In the genomic region with DNA sequence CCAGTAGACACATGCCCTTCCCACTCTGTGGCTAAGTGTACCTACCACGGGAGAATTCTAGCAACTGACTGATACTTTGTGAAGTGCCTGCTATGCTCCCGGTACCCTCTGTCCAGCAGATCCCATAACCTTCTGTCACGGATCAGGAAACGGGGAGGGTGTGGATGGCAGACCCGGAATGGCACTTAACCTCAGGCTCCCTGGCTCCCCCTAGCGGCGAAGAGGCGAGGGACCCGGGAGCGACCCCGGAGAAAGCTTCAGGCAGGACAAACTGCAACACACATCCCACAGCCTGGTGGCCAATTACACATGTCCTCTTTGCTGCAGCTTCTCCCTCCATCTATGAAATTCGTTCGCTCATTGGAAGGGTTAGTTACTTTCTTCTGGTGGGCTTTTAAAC, we compare ENCODE assay signal across 8 mouse cellular contexts. TPM values are rescaled to one million over a fixed set of nuclear protein-coding genes. Genes with fewer than 3 reads are reported as not detected.
DNase-seq lines count a peak whose midpoint lies in the region; ATAC-seq and TF ChIP-seq lines count a peak whose summit lies in the region.

No protein-coding gene starts in this region.

- H3K9ac ChIP-seq in heart, embryonic 11.5 days (ENCODE audit: low read depth, low read length): no peak overlapping the region
- H3K9ac ChIP-seq in lung, embryonic 15.5 days: no peak overlapping the region

- in situ Hi-C loops in Patski (cut with MboI; ENCODE audit: low pct_unique_long_range_greater_than_20kb): no loop called here

- 5% methylated on average over 13 of the region's 13 CpGs for WGBS in heart, embryonic 11.5 days (ENCODE audit: insufficient replicate concordance)
- 7% methylated on average over 13 of the region's 13 CpGs for WGBS in lung, embryonic 15.5 days

- H3K4me1 ChIP-seq in heart, embryonic 11.5 days (ENCODE audit: control insufficient read depth, insufficient read depth, low read length): peaks cover 15% of the 10 kb centered on the region
- peaks cover 22% of the 10 kb centered on the region for H3K4me1 ChIP-seq in lung, embryonic 15.5 days

- POLR2A ChIA-PET in Patski (lab: Charles Lee): interaction anchor here (0.9 to 1.3 kb wide), 3 partner anchors 18 to 37 kb away, joined by 3 to 4 read pairs (median 3); no protein-coding TSS in a partner anchor

- H3K36me3 ChIP-seq in heart, embryonic 11.5 days (ENCODE audit: control insufficient read depth, insufficient read depth, low read length): no peaks in the 10 kb centered on the region
- H3K36me3 ChIP-seq in lung, embryonic 15.5 days: no peaks in the 10 kb centered on the region

- DNase-seq in CD4-positive helper T cell, adult 2 months (ENCODE audit: low read depth, low spot score): peak; percentile 67
- DNase-seq in Patski (ENCODE audit: low read depth, low spot score): no peak
- peak; percentile 90 to 91 for DNase-seq in kidney, postnatal 4 days
- peak; percentile 66 for DNase-seq in right cerebral cortex, postnatal 4 days
- peak; percentile 70 to 88 for DNase-seq in urinary bladder, postnatal 4 days (ENCODE audit: low spot score in 2 of 2)

- TF ChIP-seq CTCF in Patski (IDR thresholded peaks at IDR 0.05): peak; percentile 96

- H3K27me3 ChIP-seq in Patski: no peaks in the 10 kb centered on the region
- peaks cover 25% of the 10 kb centered on the region for H3K27me3 ChIP-seq in heart, embryonic 11.5 days (ENCODE audit: control insufficient read depth, insufficient read depth, low read length)
- peaks cover 25% of the 10 kb centered on the region for H3K27me3 ChIP-seq in lung, embryonic 15.5 days

- no peaks in the 10 kb centered on the region for H3K9me3 ChIP-seq in heart, embryonic 11.5 days (replicated peaks; ENCODE audit: control insufficient read depth, low read length)
- no peaks in the 10 kb centered on the region for H3K9me3 ChIP-seq in lung, embryonic 15.5 days

- no peak overlapping the region for H3K27ac ChIP-seq in heart, embryonic 11.5 days (ENCODE audit: low read depth, low read length)
- no peak overlapping the region for H3K27ac ChIP-seq in lung, embryonic 15.5 days

- H3K4me2 ChIP-seq in heart, embryonic 11.5 days: 0 out of 2 replicates have a peak overlapping the region, but pooled peaks have one; percentile 10
- no peak overlapping the region for H3K4me2 ChIP-seq in lung, embryonic 15.5 days

- no peak for ATAC-seq in Patski
- peak; percentile 78 for ATAC-seq in common myeloid progenitor, adult 5-6 weeks (replicated peaks; ENCODE audit: low read depth, poor library complexity, severe bottlenecking)
- no peak for ATAC-seq in heart, embryonic 11.5 days (replicated peaks; ENCODE audit: insufficient number of reproducible peaks, low FRiP score, low TSS enrichment)
- ATAC-seq in lung, embryonic 15.5 days (ENCODE audit: borderline replicate concordance, extremely low read depth, low FRiP score, low TSS enrichment): peak; percentile 33; the same call in 1 of the 2 replicates

- no peak overlapping the region for H3K4me3 ChIP-seq in heart, embryonic 11.5 days (ENCODE audit: low read depth, low read length)
- no peak overlapping the region for H3K4me3 ChIP-seq in lung, embryonic 15.5 days

- CTCF ChIA-PET in Patski (lab: Charles Lee): interaction anchor here (0.7 to 2.2 kb wide), 5 partner anchors 9 to 142 kb away, joined by 3 to 8 read pairs (median 4); no protein-coding TSS in a partner anchor

RNA-seq across cellular contexts. Expression of gene Tulp1, which starts 3.4 kb away (rescaled TPM):
- polyA plus RNA-seq in Patski (2021): not detected
- not detected in 2 replicates for total RNA-seq in common myeloid progenitor, adult 5-6 weeks (2017)
- polyA plus RNA-seq in heart, embryonic 11.5 days (2014; fragmentation: Nextera tagmentation; extraction: Ambion mirVana): 2.9 and 5.0 TPM in 2 replicates
- polyA plus RNA-seq in lung, embryonic 15.5 days (2015; fragmentation: Nextera tagmentation; extraction: Ambion mirVana): 6.0 and 6.2 TPM in 2 replicates

RNA-seq across cellular contexts. Expression of gene Tead3, which starts 17.8 kb away (rescaled TPM):
- 45.2 TPM for polyA plus RNA-seq in Patski (2021)
- total RNA-seq in common myeloid progenitor, adult 5-6 weeks (2017): not detected in 2 replicates
- 6.5 and 7.5 TPM in 2 replicates for polyA plus RNA-seq in heart, embryonic 11.5 days (2014; fragmentation: Nextera tagmentation; extraction: Ambion mirVana)
- 10.9 and 11.5 TPM in 2 replicates for polyA plus RNA-seq in lung, embryonic 15.5 days (2015; fragmentation: Nextera tagmentation; extraction: Ambion mirVana)

RNA-seq across cellular contexts. Expression of gene Rpl10a, which starts 40.2 kb away (rescaled TPM):
- polyA plus RNA-seq in Patski (2021): 554 TPM
- total RNA-seq in common myeloid progenitor, adult 5-6 weeks (2017): 1,140 and 1,191 TPM in 2 replicates
- polyA plus RNA-seq in heart, embryonic 11.5 days (2014; fragmentation: Nextera tagmentation; extraction: Ambion mirVana): 408 and 446 TPM in 2 replicates
- polyA plus RNA-seq in lung, embryonic 15.5 days (2015; fragmentation: Nextera tagmentation; extraction: Ambion mirVana): 606 and 658 TPM in 2 replicates

RNA-seq across cellular contexts. Expression of gene Fance, which starts 55.1 kb away (rescaled TPM):
- polyA plus RNA-seq in Patski (2021): 44.9 TPM
- total RNA-seq in common myeloid progenitor, adult 5-6 weeks (2017): 15.9 and 36.0 TPM in 2 replicates
- 15.3 and 17.3 TPM in 2 replicates for polyA plus RNA-seq in heart, embryonic 11.5 days (2014; fragmentation: Nextera tagmentation; extraction: Ambion mirVana)
- polyA plus RNA-seq in lung, embryonic 15.5 days (2015; fragmentation: Nextera tagmentation; extraction: Ambion mirVana): 32.8 and 33.3 TPM in 2 replicates

Comparison
In these comparisons a context has a peak if more than half of its experiments do, and no peak if none do; other contexts are left out.
1. ATAC-seq: peak in common myeloid progenitor, adult 5-6 weeks (single experiment) and lung, embryonic 15.5 days (single experiment); none in Patski (single experiment) and heart, embryonic 11.5 days (single experiment).